Mouse (Mus musculus): ENCODE data around the gene Mtss1l. TPM values are rescaled to one million over a fixed set of nuclear protein-coding genes. Genes with fewer than 3 reads are reported as not detected.
A peak's percentile ranks its signal among the peaks of the same experiment; 100 is the strongest.

Gene Mtss1l
- total RNA-seq, 2 experiments from 2014 or later: 64.7 to 82.3 TPM

DNA sequence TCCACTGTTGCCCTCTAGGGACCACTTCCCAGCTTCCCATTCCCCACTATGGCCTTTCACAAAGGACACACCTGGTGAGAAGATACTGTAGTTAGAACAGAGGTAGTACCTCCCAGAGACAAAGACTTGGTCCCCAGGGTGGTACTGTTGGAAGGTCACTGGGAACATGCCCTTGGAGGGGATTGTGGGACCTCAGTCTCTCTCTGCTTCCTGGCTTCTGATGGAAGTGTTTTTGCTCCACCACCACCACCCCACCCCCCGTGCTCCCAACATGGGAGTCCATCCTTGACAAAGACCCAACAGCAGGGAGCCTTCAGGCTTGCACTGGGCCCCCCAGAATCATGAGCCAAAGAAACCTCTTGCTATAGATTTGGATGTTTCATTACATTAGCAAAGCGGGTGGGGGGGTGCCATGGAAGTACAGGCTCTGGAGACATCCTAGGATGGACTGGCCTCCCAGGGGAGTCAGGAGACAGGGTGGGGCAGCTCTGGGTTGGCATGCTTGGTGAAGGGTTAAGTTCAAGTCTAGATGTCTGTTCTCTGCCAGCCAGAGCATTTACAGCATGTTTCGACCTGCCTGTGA is 14.9 kb upstream of the Mtss1l start:
- DNase-seq: no peak

DNA sequence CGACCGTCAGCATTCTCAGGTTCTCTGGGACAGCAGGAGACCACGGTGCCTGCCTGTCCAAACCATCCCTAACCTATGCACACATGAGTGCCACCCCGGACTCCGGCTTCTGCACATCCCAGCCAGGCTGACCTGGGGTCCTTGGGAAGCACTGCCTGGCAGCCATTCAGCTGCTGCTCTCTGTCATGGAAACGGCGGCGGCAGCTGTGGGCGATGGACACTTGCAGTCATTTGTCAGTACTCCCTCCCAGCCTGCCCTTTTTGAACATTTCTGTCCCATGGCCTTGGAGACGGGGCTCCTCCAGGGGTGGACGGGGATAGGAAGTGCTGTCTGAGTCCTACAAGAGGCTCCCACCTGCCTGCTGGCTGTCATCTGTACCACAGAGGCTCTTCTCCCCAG is 12.8 kb upstream of the Mtss1l start:
- DNase-seq: no peak

DNA sequence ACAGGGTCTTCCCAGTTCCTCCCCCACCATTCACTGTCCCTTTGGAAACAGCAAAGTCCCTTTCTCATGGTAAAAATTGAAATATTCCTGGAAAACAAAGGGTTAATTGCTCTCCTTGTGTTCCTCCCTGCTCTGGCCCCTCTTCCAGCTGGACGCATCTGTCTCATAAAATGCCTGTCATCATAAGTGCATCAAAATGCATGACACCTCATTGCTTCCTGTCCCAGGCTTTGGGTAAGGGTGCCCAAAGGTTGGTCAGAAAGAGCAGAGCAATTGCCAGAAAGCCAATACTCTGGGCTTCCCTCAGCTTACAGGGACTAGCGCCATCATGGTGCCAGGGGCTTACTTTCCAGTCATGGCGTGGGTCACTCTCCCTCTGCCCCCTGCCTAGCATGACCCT is 10.7 kb upstream of the Mtss1l start:
- DNase-seq: no peak

DNA sequence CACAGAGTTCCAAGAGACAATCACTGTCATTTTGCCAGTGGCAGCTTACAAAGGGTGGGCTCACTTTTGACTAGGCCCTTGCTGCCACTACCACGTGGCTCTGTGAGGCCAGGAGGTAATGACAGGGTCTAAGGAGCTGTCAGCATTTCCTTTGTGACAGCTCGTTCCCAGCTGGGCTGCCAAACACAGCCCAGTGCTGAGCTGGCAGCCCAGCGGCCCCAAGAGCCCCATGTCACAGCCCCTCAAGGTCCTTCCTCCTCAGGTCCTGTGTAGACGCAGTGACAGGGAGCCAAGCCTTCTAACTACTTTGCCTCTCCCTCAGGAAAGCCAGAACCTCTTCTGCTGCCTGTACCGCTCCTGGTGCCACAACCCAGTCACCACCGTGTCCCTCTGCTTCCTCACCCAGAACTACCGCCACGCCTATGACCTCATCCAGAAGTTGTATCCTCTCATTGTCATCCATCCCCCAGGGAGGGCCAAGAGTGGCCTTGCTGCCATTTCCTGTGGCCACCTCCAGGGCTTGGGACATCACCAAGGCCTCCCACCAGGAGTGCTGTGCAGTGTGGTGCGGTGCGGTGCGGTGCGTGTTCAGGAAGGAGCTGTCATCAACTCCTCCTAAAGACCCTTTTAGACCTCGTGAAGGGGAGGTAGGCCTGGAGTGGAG is 9.9 kb upstream of the Mtss1l start:
- DNase-seq: no peak

DNA sequence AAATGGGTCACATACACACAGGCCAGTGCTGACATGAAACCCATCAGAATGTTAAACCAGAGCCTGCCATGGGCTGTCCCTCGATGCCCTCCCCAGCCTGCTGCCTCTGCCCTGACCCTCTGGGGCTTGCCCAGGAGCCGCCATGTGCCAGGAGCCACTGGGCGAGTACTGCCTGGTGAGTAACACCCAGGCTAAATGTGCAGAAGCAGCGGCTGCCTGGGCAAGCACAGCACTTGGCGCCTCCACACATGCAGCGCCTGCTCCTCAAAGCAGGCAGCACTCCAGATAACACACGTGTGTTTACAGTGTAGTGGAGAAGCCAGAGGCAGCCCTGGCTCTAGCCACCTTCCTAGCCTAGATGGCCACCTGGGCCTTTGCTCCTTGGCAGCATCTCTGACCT is 8.2 kb upstream of the Mtss1l start:
- DNase-seq: peak; percentile 88

DNA sequence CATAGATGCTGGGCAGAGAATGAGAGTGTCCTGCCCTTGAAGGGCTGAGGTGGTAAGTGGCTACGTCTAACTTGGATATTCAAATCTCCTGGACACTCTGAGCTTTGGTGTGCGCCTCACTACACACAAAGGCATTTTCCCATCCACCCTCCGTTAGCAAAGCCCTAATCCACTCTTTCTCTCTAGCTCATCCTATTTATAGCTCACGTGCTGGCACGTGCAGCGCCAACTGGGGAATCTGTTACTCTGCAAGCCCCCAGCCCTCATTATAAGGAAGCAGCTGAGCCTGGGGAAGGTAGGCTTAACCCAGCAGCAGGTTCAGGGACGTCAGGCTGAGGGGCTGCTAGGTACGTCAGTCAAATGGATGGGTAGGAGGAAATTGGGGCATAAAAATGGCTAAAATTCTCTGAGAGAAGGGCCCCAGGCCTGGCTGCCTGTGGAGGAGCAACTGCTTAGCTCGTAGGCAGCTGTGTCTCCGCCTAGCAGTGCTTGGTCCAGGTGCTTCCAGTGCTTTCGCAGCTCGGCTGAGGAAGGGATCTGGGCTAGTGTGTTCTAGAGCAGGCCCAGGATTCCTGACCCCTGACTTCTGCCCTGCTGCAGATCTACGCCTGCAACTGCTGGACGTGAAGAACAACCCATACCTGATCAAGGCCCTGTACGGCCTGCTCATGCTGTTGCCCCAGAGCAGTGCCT is 6.3 kb upstream of the Mtss1l start:
- no peak for DNase-seq

DNA sequence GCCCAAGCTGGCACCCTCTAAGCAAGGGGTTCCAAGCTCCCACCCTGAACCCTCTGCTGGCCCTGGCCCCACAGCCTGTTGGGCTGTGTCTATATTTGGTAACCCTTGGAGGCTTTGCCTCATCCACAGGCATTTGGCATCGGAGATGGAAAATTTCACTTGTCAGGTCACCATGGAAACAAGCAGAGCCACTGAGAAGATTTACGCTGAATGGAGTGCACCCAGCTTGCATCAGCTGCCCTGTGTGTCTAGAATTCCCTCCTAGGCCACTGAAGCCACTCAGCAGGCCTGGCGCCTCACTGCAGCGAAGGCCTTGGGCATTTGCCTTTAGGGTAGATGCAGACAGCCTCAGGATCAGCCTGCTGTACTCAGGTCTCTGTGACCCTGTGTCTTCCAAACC is 5.2 kb upstream of the Mtss1l start:
- peak; percentile 63 for DNase-seq

DNA sequence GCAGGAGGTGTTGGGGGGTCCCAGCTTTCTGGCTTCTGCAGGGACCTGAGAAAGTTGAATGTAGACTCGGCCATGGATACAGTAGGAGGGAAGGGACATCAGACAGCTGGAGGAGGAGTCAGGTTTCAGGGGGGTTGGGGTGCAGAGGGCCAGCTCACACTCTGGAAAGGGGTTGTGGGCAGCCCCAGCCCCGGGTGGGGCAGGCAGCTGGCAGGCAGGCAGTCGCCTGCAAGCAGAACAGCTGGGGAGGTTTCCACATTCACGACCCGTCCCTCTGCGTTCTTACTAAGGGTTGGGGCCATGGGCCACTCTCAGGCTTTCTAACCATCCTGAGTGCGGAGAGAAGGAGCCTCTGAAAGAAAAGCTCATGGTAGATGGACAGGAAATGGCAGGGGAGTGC is 4.1 kb upstream of the Mtss1l start:
- DNase-seq: no peak

DNA sequence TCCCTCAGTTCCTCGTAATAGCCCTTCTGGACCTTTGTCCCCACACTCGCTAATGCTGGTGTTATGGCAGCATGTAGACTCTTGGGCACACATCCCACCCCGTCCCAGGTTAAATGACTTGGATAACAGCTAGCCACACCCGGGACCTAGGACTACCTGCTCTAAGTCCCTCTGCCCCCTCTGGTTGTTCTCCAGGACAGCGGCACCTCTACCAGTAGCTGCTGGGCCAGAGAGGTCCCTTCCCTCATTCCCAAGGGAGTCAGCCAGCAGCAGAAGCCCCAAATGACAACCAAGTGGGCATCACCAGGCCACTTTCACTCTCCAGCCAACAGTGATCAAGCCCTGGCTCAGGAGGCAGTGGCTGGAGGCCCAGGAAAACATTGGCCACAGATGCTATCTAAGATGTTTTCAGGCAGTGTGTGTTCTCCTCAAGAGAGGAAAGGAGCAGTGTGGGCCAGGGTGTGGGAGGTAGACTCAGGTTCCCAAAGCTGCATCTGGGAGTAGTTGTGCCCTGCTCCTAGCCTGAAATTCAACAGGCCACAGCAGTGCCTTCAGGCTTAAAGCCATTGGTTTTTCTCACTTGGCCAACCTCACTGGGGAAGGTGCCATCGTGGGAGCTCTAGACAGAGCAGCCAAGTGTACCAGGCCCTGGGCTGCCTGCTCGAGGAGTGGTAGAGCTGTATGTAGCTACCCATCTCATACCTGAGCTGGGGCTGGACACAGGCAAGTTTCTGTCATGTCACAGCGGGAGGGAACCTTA is 2.9 kb upstream of the Mtss1l start:
- peak; percentile 63 for DNase-seq

DNA sequence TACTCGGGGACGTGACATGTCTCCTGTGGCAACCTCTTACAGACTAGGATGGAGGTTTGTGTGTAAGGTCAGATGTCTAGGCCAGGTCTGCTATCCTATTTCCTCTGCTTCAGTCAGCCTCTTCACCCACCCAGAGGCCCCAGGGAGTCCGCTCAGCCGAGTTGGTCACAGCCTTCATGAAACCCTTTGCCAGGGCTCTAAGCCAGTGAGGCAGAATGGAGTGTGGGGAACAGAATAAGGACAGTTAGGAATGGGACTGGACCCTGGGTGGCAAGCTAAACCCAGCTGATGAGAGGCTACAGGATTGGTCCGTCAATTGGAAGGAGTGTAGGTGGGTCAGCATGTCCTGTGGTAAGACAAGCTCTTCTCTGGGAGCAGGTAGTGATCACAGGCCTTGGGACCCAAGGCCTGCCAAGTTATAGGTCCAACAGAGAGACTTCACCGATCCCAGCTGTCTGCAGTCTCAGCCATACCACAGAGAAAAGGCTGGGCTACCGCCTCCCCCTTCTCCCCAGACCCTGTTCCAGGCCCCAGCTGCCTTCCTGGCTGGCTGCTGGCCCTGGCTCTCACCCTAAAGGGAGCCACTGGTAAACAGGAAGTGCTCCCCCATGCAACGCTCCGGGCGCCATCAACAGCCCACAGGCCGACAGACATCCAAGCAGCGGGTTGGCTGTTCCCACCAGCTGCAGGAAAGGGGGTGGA is 2.2 kb upstream of the Mtss1l start:
- DNase-seq: peak; percentile 78

DNA sequence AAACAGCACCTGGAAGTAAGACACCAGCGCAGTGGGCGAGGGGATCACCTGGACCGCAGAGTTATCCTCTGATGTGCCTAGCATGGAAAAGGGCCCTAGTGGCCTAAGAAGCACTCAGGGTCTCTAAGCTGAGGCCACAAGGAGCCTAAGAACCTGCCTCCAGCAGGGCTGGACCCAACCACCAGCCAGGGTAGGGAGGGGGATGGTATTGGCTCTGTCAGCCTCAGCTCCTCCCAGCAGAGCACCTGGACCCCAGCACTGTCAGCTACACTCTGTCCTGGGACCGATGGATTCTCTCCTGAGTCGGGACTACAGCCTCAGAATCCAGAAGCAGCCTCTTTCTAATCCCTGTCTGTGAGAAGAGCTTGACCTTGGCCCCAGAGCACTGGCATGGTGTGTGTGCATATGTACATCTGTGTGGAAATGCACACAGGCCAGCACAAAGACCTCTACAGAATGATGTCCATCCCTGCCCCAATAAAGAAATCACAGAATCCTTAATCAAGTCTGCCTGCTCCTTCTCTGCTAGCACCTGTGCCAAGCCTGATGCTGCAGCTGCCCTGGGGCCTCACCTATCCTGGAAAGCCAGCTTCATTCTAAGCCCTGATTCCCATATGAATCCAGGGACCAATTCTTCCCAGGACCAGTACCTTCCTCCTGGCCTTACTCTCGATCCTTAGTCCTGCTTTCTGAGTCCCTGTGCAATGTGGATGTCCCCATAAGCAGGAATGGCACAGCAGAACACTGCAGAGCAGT is 1.2 kb upstream of the Mtss1l start:
- no peak for DNase-seq

DNA sequence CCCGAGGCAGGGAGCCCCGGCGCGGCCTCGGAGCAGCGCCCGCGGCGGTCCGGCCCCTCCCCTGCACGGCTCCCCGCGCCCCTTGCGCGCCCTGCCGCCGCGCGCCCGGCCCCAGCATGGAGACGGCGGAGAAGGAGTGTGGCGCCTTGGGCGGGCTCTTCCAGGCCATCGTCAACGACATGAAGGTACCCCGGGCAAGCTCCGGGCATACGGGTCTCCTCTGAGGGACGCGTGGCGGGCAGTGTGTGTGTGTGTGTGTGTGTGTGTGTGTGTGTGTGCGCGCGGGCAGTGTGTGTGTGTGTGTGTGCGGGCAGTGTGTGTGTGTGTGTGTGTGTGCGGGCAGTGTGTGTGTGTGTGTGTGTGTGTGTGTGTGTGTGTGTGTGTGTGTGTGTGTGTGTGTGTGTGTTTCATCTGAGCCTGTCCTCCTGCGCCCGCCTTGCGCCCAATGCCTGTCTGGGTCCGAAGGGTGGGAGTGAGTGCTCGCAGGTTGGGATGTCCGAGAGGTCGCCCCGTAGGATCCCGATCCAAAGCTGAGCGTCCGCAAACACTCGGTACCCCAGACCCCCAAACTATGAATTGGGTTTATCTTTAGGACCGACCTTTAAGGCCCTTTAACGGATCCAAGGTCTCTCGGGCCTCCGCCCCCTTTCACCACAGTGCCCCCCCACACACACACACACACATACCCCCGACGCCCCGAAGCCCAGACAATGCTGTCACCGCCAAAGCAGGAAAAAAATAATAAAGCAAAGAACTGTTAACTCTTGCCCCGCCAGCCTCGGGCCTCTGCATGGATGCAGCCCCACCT is 534 bp downstream of the Mtss1l start:
- no peak for DNase-seq

DNA sequence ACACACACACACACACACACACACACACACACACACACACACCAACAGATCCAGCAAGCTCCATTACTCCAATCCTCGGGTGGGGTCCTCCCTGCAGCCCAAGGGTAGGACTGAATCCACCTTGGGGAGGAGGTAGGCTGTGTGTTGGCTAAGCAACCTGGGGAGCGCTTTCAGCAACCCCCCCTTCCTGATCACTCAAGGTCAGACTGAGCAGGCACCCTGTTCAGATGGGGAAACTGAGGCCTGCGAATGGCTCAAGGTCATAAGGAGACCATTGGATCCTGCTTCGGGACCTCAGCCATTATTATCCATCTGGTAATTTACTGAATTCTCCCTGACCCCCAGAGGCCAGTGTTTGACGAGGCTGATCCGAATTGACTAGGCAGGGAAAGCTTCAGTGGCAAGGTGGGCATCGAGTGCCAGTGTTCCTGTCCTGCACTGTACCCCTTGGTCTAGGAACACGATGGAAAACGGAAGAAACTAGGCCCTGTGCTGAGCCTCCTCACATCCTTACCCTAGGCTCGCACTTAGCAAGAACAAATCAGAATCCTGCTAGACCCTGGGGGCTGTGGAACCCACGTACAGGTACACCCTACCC is 1.2 kb downstream of the Mtss1l start:
- no peak for DNase-seq

DNA sequence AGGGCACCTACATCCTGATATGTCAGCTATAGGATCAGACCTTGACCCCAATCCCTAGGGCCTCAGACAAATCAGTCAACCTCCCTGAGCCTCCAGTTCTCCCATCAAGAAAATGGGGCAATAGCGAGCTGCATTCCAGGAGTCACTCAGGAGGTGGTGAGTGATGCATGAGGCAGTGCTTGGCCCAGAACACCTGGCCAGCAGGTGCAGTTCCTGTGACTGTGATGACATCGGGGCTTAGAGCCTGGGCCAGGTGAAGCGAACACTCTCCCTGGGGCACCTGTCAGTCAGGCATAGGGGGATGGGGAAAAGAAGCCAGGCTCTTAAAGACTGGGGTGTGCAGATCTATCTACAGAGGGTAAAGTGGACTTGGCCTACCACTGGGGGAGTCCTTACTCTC is 3.2 kb downstream of the Mtss1l start:
- DNase-seq: no peak

DNA sequence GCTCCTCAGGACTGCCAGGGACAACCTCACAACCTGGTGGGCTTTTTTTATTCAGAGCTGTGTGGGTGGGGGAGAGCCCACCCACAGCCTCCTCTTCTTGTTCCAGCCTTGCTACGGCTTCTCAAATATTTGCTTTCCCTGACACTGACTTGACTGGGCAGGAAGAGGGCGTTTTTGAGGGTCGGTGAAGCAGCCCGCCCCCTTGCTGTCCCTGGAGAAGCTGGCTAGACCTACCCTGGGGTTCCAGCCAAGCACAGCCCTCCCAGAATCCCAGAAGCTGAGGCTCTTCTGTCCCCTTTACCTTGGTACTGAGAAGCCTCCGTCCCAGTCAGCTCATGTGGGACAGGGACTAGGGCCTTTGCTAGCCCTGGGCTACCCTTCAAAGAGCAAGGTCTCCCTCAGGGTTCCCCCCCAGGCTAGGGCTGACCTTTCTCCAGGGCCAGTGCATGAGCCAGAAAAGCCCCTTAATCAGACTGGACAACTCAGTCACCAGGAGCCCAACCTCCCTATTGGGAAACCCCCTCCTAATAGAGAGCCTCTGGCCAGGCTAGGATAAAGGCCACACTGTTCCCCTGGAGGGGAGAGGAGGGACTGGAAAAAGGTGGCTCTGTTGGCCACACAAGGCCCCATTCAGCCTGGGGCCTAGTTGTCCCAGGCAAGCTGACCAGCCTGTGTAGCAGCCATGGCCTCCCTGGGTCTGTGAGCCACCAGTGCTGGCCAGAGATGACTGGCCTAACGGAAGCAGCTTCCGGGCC is 4.0 kb downstream of the Mtss1l start:
- no peak for DNase-seq

DNA sequence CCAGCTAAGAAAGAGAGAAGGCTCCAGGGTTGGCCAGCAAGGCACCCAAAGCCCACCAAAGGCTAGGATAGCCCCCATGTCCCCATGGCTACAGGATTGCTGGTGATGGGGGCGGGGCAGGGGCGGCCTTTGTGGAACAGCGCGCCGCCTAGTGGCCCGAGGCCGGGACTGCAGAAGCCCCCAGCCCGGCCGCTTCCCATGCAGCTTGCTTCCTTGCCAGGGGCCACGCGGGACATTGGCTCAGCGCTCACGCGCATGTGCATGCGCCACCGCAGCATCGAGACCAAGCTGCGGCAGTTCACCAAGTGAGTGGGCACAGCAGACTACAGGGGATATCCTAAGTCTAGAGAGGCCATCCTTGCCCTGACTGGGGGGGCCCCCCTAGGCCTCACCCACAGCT is 5.6 kb downstream of the Mtss1l start:
- peak; percentile 51 for DNase-seq

DNA sequence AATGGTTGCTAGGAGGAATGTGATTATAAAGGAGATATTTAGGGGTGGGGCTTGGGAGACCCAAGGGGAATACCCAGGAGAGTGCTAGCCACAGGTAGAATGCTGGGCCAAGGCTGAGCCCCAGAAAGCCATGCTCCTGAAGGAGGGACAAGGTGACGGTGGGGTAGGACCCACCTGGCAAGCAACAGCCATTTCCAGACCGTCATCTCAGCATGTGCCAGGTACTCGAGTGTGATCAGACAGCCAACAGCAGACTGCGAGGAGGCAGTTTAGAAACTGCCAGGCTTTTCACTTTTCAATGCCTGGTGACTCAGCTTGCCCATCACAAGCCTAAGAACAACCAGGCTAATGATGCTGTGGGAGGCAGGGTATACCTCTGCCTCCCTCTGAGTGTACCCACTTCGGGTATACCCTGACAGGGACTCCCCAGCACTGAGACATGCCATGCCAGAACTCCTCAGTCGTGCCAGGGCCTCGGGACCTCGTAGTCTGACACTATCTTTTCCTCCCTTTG is 10.1 kb downstream of the Mtss1l start:
- no peak for DNase-seq

DNA sequence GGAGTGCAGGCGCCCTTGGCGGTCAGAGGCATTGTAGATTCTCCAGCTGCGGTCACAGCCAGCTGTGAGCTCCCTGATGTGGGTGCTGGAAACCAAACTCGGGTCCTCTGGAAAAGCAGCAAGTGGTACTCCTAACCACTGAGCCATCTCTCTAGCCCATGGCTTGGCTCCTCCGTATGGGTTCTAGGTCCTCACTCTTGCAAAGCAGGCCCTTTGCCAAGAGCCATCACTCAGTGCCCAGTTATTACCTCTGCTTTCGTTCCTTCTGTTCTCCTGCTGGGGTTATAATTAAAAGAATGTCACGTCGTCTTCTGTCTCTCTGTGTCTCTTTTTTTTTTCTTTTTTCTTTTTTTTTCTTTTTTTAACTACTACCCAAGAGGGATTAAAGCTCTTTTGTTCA is 11.8 kb downstream of the Mtss1l start:
- no peak for DNase-seq

DNA sequence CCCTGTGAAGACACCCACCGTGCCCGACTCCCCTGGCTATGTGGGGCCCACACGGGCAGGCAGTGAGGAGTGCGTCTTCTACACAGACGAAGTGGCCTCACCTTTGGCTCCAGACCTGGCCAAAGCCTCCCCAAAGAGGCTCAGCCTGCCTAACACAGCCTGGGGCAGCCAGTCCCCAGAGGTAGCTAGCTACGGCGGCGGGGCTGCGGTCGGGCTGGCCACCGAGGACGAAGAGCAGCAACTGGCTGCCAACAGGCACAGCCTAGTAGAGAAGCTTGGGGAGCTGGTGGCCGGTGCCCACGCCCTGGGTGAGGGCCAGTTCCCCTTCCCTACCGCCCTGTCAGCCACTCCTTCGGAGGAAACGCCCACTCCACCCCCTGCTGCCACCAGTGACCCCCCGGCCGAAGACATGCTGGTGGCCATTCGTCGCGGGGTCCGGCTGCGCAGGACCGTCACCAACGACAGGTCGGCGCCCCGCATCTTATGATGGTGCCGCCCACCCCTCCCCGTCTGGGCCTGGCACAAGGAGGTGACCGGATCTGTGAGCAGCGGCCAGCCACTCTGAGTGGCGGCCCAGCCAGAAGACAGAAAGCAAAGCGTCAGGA is 17.4 kb downstream of the Mtss1l start:
- DNase-seq: no peak

All from gastrocnemius, postnatal 25 days (tissue).